Mouse (Mus musculus): ENCODE results near the gene Stradb. TPM values are rescaled to one million over a fixed set of nuclear protein-coding genes. Genes with fewer than 3 reads are reported as not detected.

The Stradb gene
- total and polyA plus RNA-seq, 3 experiments: 3.4 to 6.1 (median 5.0) TPM

- dilution Hi-C loops (cut with MboI; ENCODE audit: extremely low pct_ligation_motif_present, extremely low pct_unique_long_range_greater_than_20kb, low sequenced_read_pairs) (no loop called here), in situ Hi-C loops (cut with MboI; ENCODE audit: low pct_ligation_motif_present, low pct_unique_long_range_greater_than_20kb, low sequenced_read_pairs) (no loop called here)
- TF ChIP-seq RAD21 (IDR thresholded peaks at IDR 0.05; ENCODE audit: low read depth, low read length): no peak
- TF ChIP-seq ZNF384 (IDR thresholded peaks at IDR 0.05; ENCODE audit: low read depth, low read length): peak; percentile 72
- TF ChIP-seq POLR2AphosphoS2 (IDR thresholded peaks at IDR 0.05; ENCODE audit: low read depth, low read length): no peak
- no peak for TF ChIP-seq ZMIZ1 (IDR thresholded peaks at IDR 0.05; ENCODE audit: low read depth, low read length)
- no peak for TF ChIP-seq HCFC1 (IDR thresholded peaks at IDR 0.05; ENCODE audit: low read depth, low read length)
- TF ChIP-seq ZC3H11A (IDR thresholded peaks at IDR 0.05; ENCODE audit: low read depth, low read length): no peak
- TF ChIP-seq ETS1 (conservative IDR thresholded peaks at IDR 0.05; ENCODE audit: low read depth, low read length): peak; percentile 70
- no peak for TF ChIP-seq ZKSCAN1 (IDR thresholded peaks at IDR 0.05; ENCODE audit: borderline replicate concordance, low read depth, low read length)
- no peak for TF ChIP-seq MXI1 (IDR thresholded peaks at IDR 0.05; ENCODE audit: low read depth, low read length)
- peak; percentile 25; the same call in 1 of the 2 replicates for TF ChIP-seq MAX (IDR thresholded peaks at IDR 0.05; ENCODE audit: low read length)
- no peak for TF ChIP-seq GABPA (IDR thresholded peaks at IDR 0.05; ENCODE audit: insufficient replicate concordance, low read depth, low read length)
- TF ChIP-seq TBP (conservative IDR thresholded peaks at IDR 0.05; ENCODE audit: low read depth, low read length): 0 out of 2 replicates have a peak, but pooled peaks have one; percentile 19
- no peak for TF ChIP-seq MAFK (IDR thresholded peaks at IDR 0.05; ENCODE audit: insufficient replicate concordance, low read length)
- TF ChIP-seq JUN (IDR thresholded peaks at IDR 0.05; ENCODE audit: insufficient read depth, low read depth, low read length): no peak
- TF ChIP-seq UBTF (IDR thresholded peaks at IDR 0.05; ENCODE audit: low read depth, low read length): no peak
- TF ChIP-seq CHD1 (IDR thresholded peaks at IDR 0.05; ENCODE audit: low read depth, low read length): no peak
- peak; percentile 45; the same call in 1 of the 2 replicates for TF ChIP-seq EP300 (IDR thresholded peaks at IDR 0.05; ENCODE audit: low read length)
- no peak for TF ChIP-seq JUND (conservative IDR thresholded peaks at IDR 0.05; ENCODE audit: low read depth, low read length)
- peak; percentile 62 for TF ChIP-seq IRF4 (IDR thresholded peaks at IDR 0.05; ENCODE audit: low read depth, low read length)
- TF ChIP-seq E2F4 (IDR thresholded peaks at IDR 0.05; ENCODE audit: insufficient replicate concordance, low read depth, low read length): no peak
- TF ChIP-seq MAZ (IDR thresholded peaks at IDR 0.05; ENCODE audit: low read depth, low read length): no peak
- TF ChIP-seq PAX5 (IDR thresholded peaks at IDR 0.05; ENCODE audit: low read length): no peak
- TF ChIP-seq TCF12 (IDR thresholded peaks at IDR 0.05; ENCODE audit: low read depth, low read length): 0 out of 2 replicates have a peak, but pooled peaks have one; percentile 30
- no peak for TF ChIP-seq POLR2A (IDR thresholded peaks at IDR 0.05; ENCODE audit: low read depth, low read length)
- TF ChIP-seq ELF1 (IDR thresholded peaks at IDR 0.05; ENCODE audit: low read depth, low read length): no peak
- peak; percentile 54; the same call in 1 of the 2 replicates for TF ChIP-seq BHLHE40 (IDR thresholded peaks at IDR 0.05; ENCODE audit: low read depth, low read length)
- TF ChIP-seq MYC (IDR thresholded peaks at IDR 0.05; ENCODE audit: low read depth, low read length): no peak
- no peak for TF ChIP-seq CHD2 (IDR thresholded peaks at IDR 0.05; ENCODE audit: low read length)
- TF ChIP-seq MEF2A (IDR thresholded peaks at IDR 0.05; ENCODE audit: borderline replicate concordance, low read depth, low read length): peak; percentile 90
- TF ChIP-seq NELFE (IDR thresholded peaks at IDR 0.05; ENCODE audit: low read depth, low read length): no peak
- TF ChIP-seq USF1 (IDR thresholded peaks at IDR 0.05; ENCODE audit: low read depth, low read length): no peak
- Histone ChIP-seq H3K4me3 (replicated peaks in 1 of 3; ENCODE audit: low read depth in 2 of 3, low read length in 2 of 3, poor library complexity in 1 of 3) (peak overlapping the region in 1 of 3 experiments; percentile 1), H3K4me2 (ENCODE audit: insufficient read depth, low read depth, poor library complexity, severe bottlenecking) (no peak overlapping the region), H3K4me1 (ENCODE audit: control insufficient read depth in 1 of 2, insufficient read depth in 2 of 2) (peaks cover 30 to 85% of the 10 kb centered on the region in 2 experiments), H3K79me2 (replicated peaks; ENCODE audit: control insufficient read depth, extremely low read depth, insufficient read depth, poor library complexity, severe bottlenecking) (peaks cover 11% of the 10 kb centered on the region), H3K27ac (ENCODE audit: insufficient read depth, low read depth) (no peak overlapping the region), H3K9me3 (replicated peaks; ENCODE audit: low read length) (no peaks in the 10 kb centered on the region), H3K27me3 (replicated peaks) (no peaks in the 10 kb centered on the region), H3K36me3 (replicated peaks in 1 of 2; ENCODE audit: control insufficient read depth in 1 of 2, insufficient read depth in 1 of 2, low read length in 1 of 2) (peaks cover 11 to 26% of the 10 kb centered on the region in 2 experiments), H3K9ac (ENCODE audit: insufficient read depth, low read depth) (no peak overlapping the region)
- DNase-seq (ENCODE audit: extremely low read depth): peak; percentile 63
Measured at GRCm38 (mm10) chr1:58949561-58950106, 23.7 kb upstream of the Stradb start.

Data from CH12.LX (cell line).